Mouse (Mus musculus) right cerebral cortex, postnatal 25 days (tissue): Measurements from ENCODE around the gene Bpifb2.
A peak's percentile ranks its signal among the peaks of the same experiment; 100 is the strongest.
"Not testable (repeated sequence)": the region's sequence is repeated elsewhere in the genome, so short reads cannot be mapped to it uniquely, and the experiment has no call there.

Source experiments
- DNase-seq: peaks from one replicate; pipeline ENCODE4 v3.0.0; 2022

The Bpifb2 gene

GRCm38 (mm10) chr2:153874745-153875144, at the start of gene Bpifb2:
Gene Bpifb2 (plus strand): TSS chr2:153875045.
- no peak for DNase-seq

GRCm38 (mm10) chr2:153825900-153826299, 48.9 kb upstream of the Bpifb2 start:
- DNase-seq: not testable (repeated sequence)

GRCm38 (mm10) chr2:153827171-153827830, 47.5 kb upstream of the Bpifb2 start:
- no peak for DNase-seq

- DNase-seq: no peak
Measured at GRCm38 (mm10) chr2:153828704-153829103, 46.1 kb upstream of the Bpifb2 start.

GRCm38 (mm10) chr2:153833291-153833690, 41.6 kb upstream of the Bpifb2 start:
- no peak for DNase-seq

GRCm38 (mm10) chr2:153842854-153843253, 32.0 kb upstream of the Bpifb2 start:
- no peak for DNase-seq

GRCm38 (mm10) chr2:153848389-153848788, 26.5 kb upstream of the Bpifb2 start:
- no peak for DNase-seq

- no peak for DNase-seq
Measured at GRCm38 (mm10) chr2:153850351-153851029, 24.4 kb upstream of the Bpifb2 start.

GRCm38 (mm10) chr2:153851030-153851360, 23.9 kb upstream of the Bpifb2 start:
- peak; percentile 34 for DNase-seq

- no peak for DNase-seq
Measured at GRCm38 (mm10) chr2:153853544-153853943, 21.3 kb upstream of the Bpifb2 start.

- DNase-seq: no peak
Measured at GRCm38 (mm10) chr2:153859581-153859980, 15.3 kb upstream of the Bpifb2 start.

GRCm38 (mm10) chr2:153860315-153860714, 14.5 kb upstream of the Bpifb2 start:
- no peak for DNase-seq

GRCm38 (mm10) chr2:153860715-153861114, 14.1 kb upstream of the Bpifb2 start:
- no peak for DNase-seq

- no peak for DNase-seq
Measured at GRCm38 (mm10) chr2:153861960-153862359, 12.9 kb upstream of the Bpifb2 start.

GRCm38 (mm10) chr2:153870984-153871383, 3.9 kb upstream of the Bpifb2 start, which contains the start of gene Sun5:
Gene Sun5 (minus strand): TSS chr2:153871084.
- DNase-seq: no peak

- no peak for DNase-seq
Measured at GRCm38 (mm10) chr2:153899111-153899510, 24.3 kb downstream of the Bpifb2 start.

- no peak for DNase-seq
Measured at GRCm38 (mm10) chr2:153900088-153900487, 25.2 kb downstream of the Bpifb2 start, which contains the start of gene Bpifb6. Gene Bpifb6 (plus strand): TSS chr2:153900388.

- no peak for DNase-seq
Measured at GRCm38 (mm10) chr2:153902726-153903125, 27.9 kb downstream of the Bpifb2 start.

GRCm38 (mm10) chr2:153906626-153907025, 31.8 kb downstream of the Bpifb2 start:
- no peak for DNase-seq

- no peak for DNase-seq
Measured at GRCm38 (mm10) chr2:153914151-153914550, 39.3 kb downstream of the Bpifb2 start.

GRCm38 (mm10) chr2:153917930-153918329, 43.1 kb downstream of the Bpifb2 start, which contains the start of gene Bpifb3:
Gene Bpifb3 (plus strand): TSS chr2:153918230.
- no peak for DNase-seq

GRCm38 (mm10) chr2:153921246-153921645, 46.4 kb downstream of the Bpifb2 start:
- DNase-seq: peak; percentile 29

- no peak for DNase-seq
Measured at GRCm38 (mm10) chr2:153929871-153930413, 55.1 kb downstream of the Bpifb2 start.

- no peak for DNase-seq
Measured at GRCm38 (mm10) chr2:153931125-153931524, 56.3 kb downstream of the Bpifb2 start.
